Mouse (Mus musculus): ENCODE results near the gene Pign. TPM values are rescaled to one million over a fixed set of nuclear protein-coding genes. Genes with fewer than 3 reads are reported as not detected.

The Pign gene
- polyA plus RNA-seq, 1 experiment from 2014 or later, result 4.8 TPM

Small RNAs within 50 kb of the gene (microRNA-seq; reads per million reads assigned to microRNA genes)
- not detected for gene Gm22426

Other genes starting within 250 kb of the Pign start
- gene Relch, start 184 bp upstream of the Pign start, polyA plus RNA-seq (2015; fragmentation: Nextera tagmentation; extraction: Ambion mirVana), result 8.6 and 9.9 TPM in 2 replicates
- gene Tnfrsf11a, start 117.0 kb upstream of the Pign start, polyA plus RNA-seq (2015; fragmentation: Nextera tagmentation; extraction: Ambion mirVana), result 0.28 and 0.46 TPM in 2 replicates

Measured in liver, embryonic 16.5 days (tissue).